Mouse (Mus musculus) splenic B cell, adult 2 months (primary cell): ENCODE results near the gene Opn5.

Experiments
- DNase-seq: peaks from one replicate; pipeline ENCODE4 v3.0.0-alpha.2; 2011; ENCODE audit warnings: low read depth, low spot score
- H3K27me3 ChIP-seq: 2 replicates; pipeline ENCODE4 v1.6.1; 2012; ENCODE audit warnings: mild to moderate bottlenecking, low read length, moderate library complexity, mixed read lengths; ENCODE audit not compliant: control insufficient read depth, poor library complexity, insufficient read depth, severe bottlenecking
- H3K36me3 ChIP-seq: 2 replicates; pipeline ENCODE4 v1.6.1; 2012; ENCODE audit warnings: mild to moderate bottlenecking, low read length, moderate library complexity, mixed read lengths; ENCODE audit not compliant: control insufficient read depth, poor library complexity, insufficient read depth, severe bottlenecking

Gene Opn5

DNA sequence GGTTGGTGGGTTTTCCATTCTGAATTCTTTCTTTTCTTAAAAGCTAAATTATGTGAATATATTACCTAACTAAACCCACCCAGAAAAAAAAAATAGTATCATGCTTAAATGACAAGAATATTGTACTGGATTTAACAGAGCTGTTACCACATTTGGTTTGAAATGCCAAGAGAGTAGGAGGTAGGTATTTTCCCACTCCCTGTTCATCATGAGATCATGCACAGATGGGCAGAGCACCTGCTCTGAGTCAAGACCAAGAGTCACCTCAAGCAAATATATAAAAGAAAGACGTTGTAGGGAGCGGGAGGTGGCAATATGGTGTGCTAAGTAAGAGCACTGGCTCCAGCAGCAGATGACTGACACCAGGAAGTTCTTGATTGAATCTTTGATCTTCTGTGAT lies 61.6 kb downstream of the Opn5 start:
- Histone ChIP-seq H3K36me3 (no peaks in the 10 kb centered on the region), H3K27me3 (no peaks in the 10 kb centered on the region)
- no peak for DNase-seq

DNA sequence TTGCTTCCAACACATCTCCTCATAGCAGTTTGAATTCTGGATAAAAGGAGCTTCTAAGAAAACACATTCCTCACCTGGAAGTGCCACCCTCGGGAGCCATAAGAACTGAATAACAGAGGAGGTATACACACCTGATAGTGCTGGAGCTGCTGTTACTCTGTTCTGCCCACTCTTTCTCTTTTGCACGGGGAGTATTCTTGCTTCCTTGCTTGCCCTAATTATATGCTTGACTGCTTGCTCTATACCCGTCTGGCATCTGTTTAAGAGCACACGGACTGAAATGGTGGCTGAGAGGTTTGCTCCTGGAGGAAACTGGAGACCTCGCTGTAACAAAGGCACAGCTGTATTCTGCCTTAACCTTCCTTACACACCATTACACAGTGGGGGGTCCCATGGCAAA lies 81.0 kb downstream of the Opn5 start:
- no peak for DNase-seq
- Histone ChIP-seq H3K27me3 (no peaks in the 10 kb centered on the region), H3K36me3 (no peaks in the 10 kb centered on the region)

DNA sequence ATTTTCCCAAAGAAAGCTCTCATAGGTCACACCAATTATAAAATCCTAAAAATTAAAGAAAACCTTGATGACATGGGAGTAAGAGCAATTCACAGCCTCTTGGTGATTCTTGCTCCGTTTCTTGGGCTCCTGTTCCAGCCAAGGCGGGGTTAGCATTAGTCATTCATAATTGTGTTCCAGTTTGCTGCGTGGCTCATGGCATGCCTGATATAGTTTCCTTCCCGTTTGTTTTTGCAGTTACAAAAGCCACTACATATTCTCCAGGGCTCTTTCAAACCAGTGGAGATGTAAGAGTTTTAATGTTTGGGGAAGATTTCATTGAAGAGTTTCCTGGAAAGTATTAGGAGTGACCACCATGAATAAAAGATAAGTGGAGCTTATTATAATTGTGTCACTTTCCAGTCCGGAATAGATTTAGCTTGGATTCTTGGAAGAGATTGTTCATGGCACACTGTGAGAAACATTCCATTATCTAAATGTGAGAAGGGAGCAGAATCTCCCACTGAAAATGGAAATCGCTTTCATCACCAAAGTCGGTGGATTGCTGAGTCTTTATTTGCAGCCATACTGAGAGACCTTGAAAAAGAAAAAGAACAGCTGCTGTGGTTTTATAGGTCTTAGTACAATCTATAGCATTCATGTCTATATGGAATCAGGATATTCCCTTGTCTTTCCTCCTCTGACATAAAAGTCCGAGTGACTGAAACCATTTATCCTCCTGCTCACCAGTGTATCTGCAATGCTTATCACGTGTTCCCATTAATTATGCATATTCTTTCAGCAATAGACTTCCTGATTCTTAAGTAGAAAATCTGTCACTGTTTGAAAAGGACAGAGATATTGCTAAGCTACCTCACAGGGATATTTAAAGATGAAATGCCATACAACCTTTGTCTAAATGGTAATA lies 101.6 kb downstream of the Opn5 start:
- Histone ChIP-seq H3K27me3 (no peaks in the 10 kb centered on the region), H3K36me3 (no peaks in the 10 kb centered on the region)
- DNase-seq, result no peak
